Mouse (Mus musculus) MEL (cell line): ENCODE results near the gene Tmtc1. TPM values are rescaled to one million over a fixed set of nuclear protein-coding genes. Genes with fewer than 3 reads are reported as not detected.

Source experiments
- DNase-seq: peaks from one replicate; pipeline ENCODE4 v3.0.0; 2011; ENCODE audit warnings: low read depth, low spot score
- H3K27ac ChIP-seq: 2 replicates; pipeline ENCODE4 v1.5.1; 2012; ENCODE audit warnings: low read depth, mild to moderate bottlenecking, control low read depth, low read length, moderate library complexity; ENCODE audit not compliant: control insufficient read depth
- H3K27me3 ChIP-seq, 2 experiments: fragments of 150-350 bp in 1 of 2; sonication (generic) in 1 of 2; 2 replicates each; pipeline ENCODE4 v1.6.1; 2012; ENCODE audit warnings: low read length in 2 of 2, mild to moderate bottlenecking in 2 of 2, improper control_type of control experiment in 1 of 2, moderate library complexity in 1 of 2; ENCODE audit not compliant: insufficient read depth in 2 of 2, control insufficient read depth in 1 of 2
- H3K36me3 ChIP-seq, 2 experiments: 2 replicates each; pipeline ENCODE4 v1.6.1; 2012 to 2014; ENCODE audit warnings: low read length in 2 of 2, improper control_type of control experiment in 1 of 2, inconsistent platforms in 1 of 2, mild to moderate bottlenecking in 1 of 2; ENCODE audit not compliant: insufficient read depth in 2 of 2, control insufficient read depth in 1 of 2
- H3K4me1 ChIP-seq, 2 experiments: fragments of 150-350 bp in 1 of 2; sonication (generic) in 1 of 2; 2 replicates each; pipeline ENCODE4 v1.6.1; 2012; ENCODE audit warnings: low read length in 2 of 2, improper control_type of control experiment in 1 of 2, mild to moderate bottlenecking in 1 of 2; ENCODE audit not compliant: insufficient read depth in 2 of 2, control insufficient read depth in 1 of 2
- H3K4me3 ChIP-seq, 2 experiments: fragments of 150-350 bp in 1 of 2; sonication (generic) in 1 of 2; 2 replicates each; pipeline ENCODE4 v1.5.1; 2012; ENCODE audit warnings: low read depth in 2 of 2, low read length in 2 of 2, mild to moderate bottlenecking in 2 of 2, moderate library complexity in 2 of 2, control low read depth in 1 of 2, improper control_type of control experiment in 1 of 2; ENCODE audit not compliant: control insufficient read depth in 1 of 2, insufficient read depth in 1 of 2
- H3K79me2 ChIP-seq: 2 replicates; pipeline ENCODE4 v1.6.1; 2012; ENCODE audit warnings: mild to moderate bottlenecking, low read length, moderate library complexity; ENCODE audit not compliant: control insufficient read depth, poor library complexity, insufficient read depth
- H3K9ac ChIP-seq: 2 replicates; pipeline ENCODE4 v1.6.1; 2012; ENCODE audit warnings: low read depth, mild to moderate bottlenecking, control low read depth, low read length, moderate library complexity; ENCODE audit not compliant: control insufficient read depth, poor library complexity, severe bottlenecking
- H3K9me3 ChIP-seq: fragments of 150-350 bp; sonication (generic); replicated peaks from 2 replicates; pipeline ENCODE4 v1.6.1; 2012; ENCODE audit warnings: mild to moderate bottlenecking, low read length, improper control_type of control experiment, moderate library complexity; ENCODE audit not compliant: insufficient read depth
- BHLHE40 ChIP-seq: IDR thresholded peaks from 2 replicates; pipeline ENCODE4 v1.6.1; 2012; ENCODE audit warnings: low read depth, mild to moderate bottlenecking, inconsistent platforms, low read length, improper control_type of control experiment, borderline replicate concordance
- CHD1 ChIP-seq: IDR thresholded peaks from 2 replicates; pipeline ENCODE4 v1.6.1; 2012; ENCODE audit warnings: low read depth, mild to moderate bottlenecking, inconsistent platforms, low read length, improper control_type of control experiment
- CHD2 ChIP-seq: IDR thresholded peaks from 2 replicates; pipeline ENCODE4 v1.6.1; 2011; ENCODE audit warnings: low read length, improper control_type of control experiment
- EP300 ChIP-seq, 2 experiments: IDR thresholded peaks; 2 replicates each; pipeline ENCODE4 v1.6.1; 2011; ENCODE audit warnings: improper control_type of control experiment in 2 of 2, low read length in 2 of 2, low read depth in 1 of 2, mild to moderate bottlenecking in 1 of 2
- KAT2A ChIP-seq: conservative IDR thresholded peaks from 2 replicates; pipeline ENCODE4 v1.6.1; 2012; ENCODE audit warnings: low read depth, low read length, improper control_type of control experiment, inconsistent platforms
- MAX ChIP-seq: IDR thresholded peaks from 2 replicates; pipeline ENCODE4 v1.6.1; 2011; ENCODE audit warnings: low read length, improper control_type of control experiment
- MYC ChIP-seq: IDR thresholded peaks from 2 replicates; pipeline ENCODE4 v1.6.1; 2011; ENCODE audit warnings: low read depth, mild to moderate bottlenecking, low read length, improper control_type of control experiment, moderate library complexity
- NELFE ChIP-seq: IDR thresholded peaks from 2 replicates; pipeline ENCODE4 v1.6.1; 2011; ENCODE audit warnings: low read depth, low read length, improper control_type of control experiment
- NRF1 ChIP-seq: IDR thresholded peaks from 2 replicates; pipeline ENCODE4 v1.6.1; 2014; ENCODE audit warnings: low read depth, mild to moderate bottlenecking, inconsistent platforms, low read length, improper control_type of control experiment, moderate library complexity; ENCODE audit not compliant: poor library complexity, insufficient read depth, severe bottlenecking
- POLR2AphosphoS5 ChIP-seq: IDR thresholded peaks from 2 replicates; pipeline ENCODE4 v1.6.1; 2012; ENCODE audit warnings: low read depth, borderline replicate concordance, mild to moderate bottlenecking, inconsistent platforms, low read length, moderate library complexity, mixed read lengths
- RAD21 ChIP-seq: IDR thresholded peaks from 2 replicates; pipeline ENCODE4 v1.6.1; 2011; ENCODE audit warnings: mild to moderate bottlenecking, low read depth, low read length, improper control_type of control experiment
- SIN3A ChIP-seq: IDR thresholded peaks from 2 replicates; pipeline ENCODE4 v1.6.1; 2012; ENCODE audit warnings: low read length, improper control_type of control experiment, inconsistent platforms
- TAL1 ChIP-seq: IDR thresholded peaks from 2 replicates; pipeline ENCODE4 v1.6.1; 2012; ENCODE audit warnings: mild to moderate bottlenecking, inconsistent platforms, low read length, moderate library complexity, mixed read lengths
- USF1 ChIP-seq: IDR thresholded peaks from 2 replicates; pipeline ENCODE4 v1.6.1; 2014; ENCODE audit warnings: low read depth, mild to moderate bottlenecking, inconsistent platforms, low read length, improper control_type of control experiment, moderate library complexity
- USF2 ChIP-seq, 2 experiments: IDR thresholded peaks; 2 replicates each; pipeline ENCODE4 v1.6.1; 2011 to 2012; ENCODE audit warnings: improper control_type of control experiment in 2 of 2, low read length in 2 of 2, borderline replicate concordance in 1 of 2, inconsistent platforms in 1 of 2, low read depth in 1 of 2, mild to moderate bottlenecking in 1 of 2; ENCODE audit not compliant: insufficient read depth in 1 of 2
- ZC3H11A ChIP-seq: IDR thresholded peaks from 2 replicates; pipeline ENCODE4 v1.6.1; 2012; ENCODE audit warnings: low read depth, mild to moderate bottlenecking, inconsistent platforms, low read length, improper control_type of control experiment
- ZKSCAN1 ChIP-seq: IDR thresholded peaks from 2 replicates; pipeline ENCODE4 v1.6.1; 2012; ENCODE audit warnings: low read depth, mild to moderate bottlenecking, inconsistent platforms, low read length, improper control_type of control experiment, moderate library complexity
- ZMIZ1 ChIP-seq: IDR thresholded peaks from 2 replicates; pipeline ENCODE4 v1.6.1; 2012; ENCODE audit warnings: low read depth, mild to moderate bottlenecking, inconsistent platforms, low read length, improper control_type of control experiment, moderate library complexity
- ZNF384 ChIP-seq: IDR thresholded peaks from 2 replicates; pipeline ENCODE4 v1.6.1; 2012; ENCODE audit warnings: low read depth, mild to moderate bottlenecking, inconsistent platforms, low read length, improper control_type of control experiment
- polyA plus RNA-seq, 2 experiments: library from polyadenylated mRNA; stranded (reverse) in 1 of 2; unstranded in 1 of 2; fragments of >175 nt in 1 of 2; fragments of >200 nt in 1 of 2; gene quantifications; 2 replicates each; pipeline versions ENCODE4 v1.2.1 to v1.2.4; 2012; ENCODE audit warnings: low replicate concordance in 2 of 2, low read depth in 1 of 2; ENCODE audit not compliant: insufficient read length in 2 of 2, insufficient read depth in 1 of 2, missing spikeins in 1 of 2
- total RNA-seq: library from RNA; depleted of rRNA; stranded (reverse); fragments of 300-350 nt; gene quantifications from 2 replicates; pipeline ENCODE4 v1.2.3, GENCODE M21; 2012

The Tmtc1 gene
- total and polyA plus RNA-seq, 3 experiments, result 0.03 TPM; not detected in 2

GRCm38 (mm10) chr6:148399541-148399940, 44.6 kb downstream of the Tmtc1 start:
- Histone ChIP-seq H3K4me1 (no peaks in the 10 kb centered on the region), H3K27me3 (no peaks in the 10 kb centered on the region), H3K9ac (no peak overlapping the region), H3K27ac (no peak overlapping the region), H3K79me2 (no peaks in the 10 kb centered on the region), H3K4me3 (no peak overlapping the region), H3K9me3 (no peaks in the 10 kb centered on the region), H3K36me3 (no peaks in the 10 kb centered on the region)
- TF ChIP-seq MAX (no peak), NELFE (no peak), CHD2 (no peak), USF2 (IDR thresholded peaks at IDR 0.05; ENCODE audit: borderline replicate concordance in 1 of 2, insufficient read depth in 1 of 2, low read depth in 1 of 2, low read length in 2 of 2) (no peak), NRF1 (no peak), ZNF384 (no peak), ZC3H11A (no peak), SIN3A (no peak), EP300 (IDR thresholded peaks at IDR 0.05; ENCODE audit: low read depth in 1 of 2, low read length in 2 of 2) (no peak), ZMIZ1 (no peak)
- DNase-seq, result no peak

GRCm38 (mm10) chr6:148398888-148399287, 45.3 kb downstream of the Tmtc1 start:
- no peak overlapping the region for H3K9ac ChIP-seq
- H3K27me3 ChIP-seq, result no peaks in the 10 kb centered on the region
- no peaks in the 10 kb centered on the region for H3K36me3 ChIP-seq
- H3K79me2 ChIP-seq, result no peaks in the 10 kb centered on the region
- no peak overlapping the region for H3K4me3 ChIP-seq
- TF ChIP-seq ZMIZ1, result no peak
- no peak for TF ChIP-seq KAT2A
- TF ChIP-seq TAL1, result no peak
- no peak for TF ChIP-seq NELFE
- no peak for TF ChIP-seq BHLHE40
- TF ChIP-seq USF1, result no peak
- TF ChIP-seq ZKSCAN1, result no peak
- TF ChIP-seq MYC, result no peak
- no peak for TF ChIP-seq RAD21
- no peak for TF ChIP-seq SIN3A
- TF ChIP-seq ZC3H11A, result no peak
- no peak for TF ChIP-seq CHD1
- no peak for TF ChIP-seq POLR2AphosphoS5
- TF ChIP-seq NRF1, result no peak
- DNase-seq, result no peak
- H3K27ac ChIP-seq, result no peak overlapping the region
- no peaks in the 10 kb centered on the region for H3K4me1 ChIP-seq
- no peaks in the 10 kb centered on the region for H3K9me3 ChIP-seq
